Mouse (Mus musculus) spleen, postnatal 36 days (tissue): ENCODE measurements at regions not wholly inside any gene's neighbourhood (a gene's known extent, or its start where the extent isn't known, plus 50 kb on each side); places are given as distances from the start of the nearest gene placed in this dataset.

Experiments used
- DNase-seq, 2 experiments: peaks; one replicate each; pipeline ENCODE4 v3.0.0; 2022; ENCODE audit warnings: low spot score in 2 of 2, mixed read lengths in 1 of 2

DNA sequence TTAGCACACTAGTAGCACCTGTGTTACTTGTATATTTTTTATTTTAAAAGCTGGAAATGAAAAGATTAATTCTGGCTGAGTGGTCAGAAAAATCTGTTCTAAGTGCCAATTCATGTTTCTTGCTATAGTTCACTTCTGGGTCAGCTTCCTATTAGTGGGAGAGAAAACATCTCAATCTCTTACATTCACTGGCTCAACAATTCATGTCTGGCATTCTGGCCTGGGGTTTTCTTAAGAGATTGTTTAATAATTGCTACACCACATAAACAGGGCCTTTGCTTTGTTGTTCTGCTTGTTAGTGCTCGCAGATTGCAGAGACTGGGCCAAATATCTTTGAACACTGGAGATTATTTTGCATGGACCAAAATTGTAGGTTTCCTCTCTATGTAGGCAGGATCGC is 84.2 kb upstream of the Adamts5 start:
- DNase-seq: no peak

DNA sequence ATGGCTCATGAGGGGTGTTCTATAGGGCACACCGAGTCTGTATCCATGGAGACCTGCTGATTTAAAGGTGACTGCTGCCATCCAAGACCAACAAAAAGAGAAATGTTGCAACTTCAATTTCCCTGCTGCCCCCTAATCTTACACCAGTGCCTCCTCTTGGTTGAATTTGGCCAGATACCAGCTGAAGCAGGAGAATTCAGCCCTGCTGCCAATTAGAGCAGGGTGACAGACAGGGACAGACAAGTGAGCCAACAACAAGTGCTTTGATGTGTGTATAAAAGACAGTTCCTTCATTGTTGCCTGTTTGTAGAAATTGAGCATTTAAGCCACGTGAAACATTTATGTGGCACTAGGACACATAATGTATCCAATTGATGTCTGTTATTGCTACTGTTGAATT is 75.5 kb upstream of the Adamts5 start:
- no peak for DNase-seq

DNA sequence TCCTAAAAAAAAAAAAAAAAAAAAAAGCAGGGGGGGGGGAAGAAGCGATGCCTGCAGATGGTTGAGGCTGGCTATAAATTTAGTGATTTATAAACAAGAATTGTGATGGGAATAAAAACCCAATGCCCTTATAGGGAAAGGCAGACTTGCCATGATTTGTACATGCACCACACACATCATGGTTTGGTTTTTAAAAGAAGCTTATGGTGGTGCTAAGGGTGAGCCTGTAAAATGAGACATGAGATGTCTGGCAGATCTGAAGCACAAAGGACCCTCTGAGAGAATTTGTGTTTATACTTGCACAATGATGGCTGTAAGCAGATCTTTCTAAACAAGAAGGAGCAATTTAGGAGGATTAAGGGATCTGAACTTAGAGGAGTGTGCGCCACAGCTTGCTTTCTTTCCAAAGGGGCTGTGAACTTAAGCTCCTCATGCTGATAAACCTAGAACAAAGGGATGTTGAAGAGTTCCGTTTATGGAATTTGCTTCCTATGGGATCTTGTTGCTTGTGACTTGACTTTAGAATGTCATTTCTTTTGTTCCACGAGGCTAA is 65.3 kb upstream of the Adamts5 start:
- no peak for DNase-seq

DNA sequence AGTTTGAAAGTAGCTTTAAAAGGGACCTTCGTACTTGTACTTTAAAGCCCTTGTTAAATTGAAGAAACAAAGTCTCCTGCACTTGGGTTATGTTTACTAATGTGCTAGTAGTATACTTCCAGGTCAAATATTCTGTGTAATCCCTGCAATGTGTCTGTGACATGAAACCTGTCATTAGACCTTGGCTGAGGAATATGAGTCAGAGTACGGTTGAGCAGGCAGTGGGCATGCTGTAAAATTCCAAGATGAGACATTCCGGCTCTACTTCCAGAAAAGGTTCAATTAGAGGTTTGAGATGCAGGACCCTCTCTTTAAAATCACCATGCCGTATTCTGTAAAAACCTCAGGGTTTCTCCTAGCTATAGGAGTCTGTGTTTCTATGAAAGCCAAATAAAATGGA is 64.6 kb upstream of the Adamts5 start:
- DNase-seq: no peak

DNA sequence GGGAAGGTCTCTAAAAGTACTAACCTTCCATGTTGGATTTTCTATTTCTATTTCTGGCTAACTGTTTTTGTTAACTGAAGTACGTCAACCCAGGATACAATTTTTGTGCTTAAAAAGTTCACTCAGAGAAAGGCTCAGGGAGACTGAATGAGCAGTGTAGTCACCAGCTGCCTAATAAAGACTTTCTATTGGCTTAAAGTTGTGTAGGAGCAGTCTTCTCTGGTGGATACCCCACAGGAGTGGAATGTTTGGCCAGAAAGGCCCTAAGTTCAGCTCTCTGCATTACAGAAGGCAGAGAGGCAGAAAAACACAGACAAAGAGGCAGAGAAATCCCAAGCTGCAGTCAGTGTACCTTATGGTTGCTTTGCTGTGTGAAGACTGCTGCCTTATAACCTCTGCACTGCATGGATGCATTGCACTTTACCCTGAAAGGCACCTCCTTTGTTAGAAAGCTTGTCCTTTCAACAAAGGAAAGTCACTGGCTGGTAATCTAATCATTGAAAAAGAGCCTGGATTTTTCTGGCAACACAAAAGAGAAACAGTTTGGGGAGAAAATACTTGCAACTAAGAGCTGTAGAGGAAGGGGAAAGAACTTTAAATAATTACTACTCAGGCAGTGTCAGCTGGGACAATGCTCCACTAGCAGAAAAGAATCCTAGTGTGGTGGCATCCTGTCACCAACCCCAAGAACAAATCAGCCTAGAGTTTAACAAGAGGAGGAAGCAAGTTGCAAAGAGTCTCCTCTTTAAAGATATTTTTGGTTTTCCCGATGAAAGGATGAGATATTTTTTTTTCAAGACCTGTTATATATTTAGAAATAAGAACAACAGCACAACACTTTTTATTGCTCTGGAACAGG is 63.0 kb upstream of the Adamts5 start:
- no peak for DNase-seq

DNA sequence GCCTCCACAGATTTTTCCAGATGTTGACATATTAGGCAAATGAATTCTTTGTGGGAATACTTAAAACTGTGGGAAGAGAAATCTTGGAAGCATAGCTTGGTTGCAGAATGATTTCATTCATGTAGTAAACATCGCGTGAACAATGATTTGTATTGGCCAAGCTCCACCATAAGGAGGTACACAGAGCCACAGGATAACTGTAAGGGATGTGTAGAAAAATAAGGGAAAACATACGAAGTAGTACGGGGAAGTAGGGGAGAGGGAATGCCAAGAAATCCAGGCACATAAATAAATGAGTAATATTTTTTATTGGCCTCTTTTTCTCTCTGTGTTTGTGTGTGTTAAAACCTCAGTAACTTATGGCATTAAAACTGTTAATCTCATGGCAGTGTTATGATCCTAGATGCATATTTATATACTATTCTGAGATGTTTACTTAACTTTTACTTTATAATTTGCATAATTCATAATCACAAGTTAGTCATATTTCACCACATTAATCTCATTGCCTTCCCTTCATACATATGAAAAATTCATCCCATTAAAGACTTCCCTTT is 54.5 kb upstream of the Adamts5 start:
- DNase-seq: no peak

DNA sequence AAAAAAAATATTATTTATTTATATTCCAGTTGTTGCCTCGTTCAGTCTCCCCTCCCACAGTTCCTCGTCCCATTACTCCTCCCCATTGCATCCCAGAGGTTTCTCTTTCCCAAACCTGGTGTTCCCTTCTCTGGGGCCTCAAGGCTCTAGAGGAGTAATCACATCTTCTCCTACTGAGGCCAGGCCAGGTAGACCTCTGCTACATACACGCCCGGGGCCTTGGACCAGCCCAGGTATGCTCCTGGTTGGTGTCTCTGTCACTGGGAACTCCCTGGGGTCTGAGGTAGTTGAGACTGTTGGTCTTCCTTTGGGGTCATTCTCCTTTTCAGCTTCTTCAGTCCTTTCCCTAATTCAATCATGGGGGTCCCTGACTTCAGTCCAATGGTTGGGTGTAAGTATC is 50.0 kb upstream of the Adamts5 start:
- DNase-seq: no peak
